Mouse (Mus musculus): ENCODE measurements around the gene Itga6. TPM values are rescaled to one million over a fixed set of nuclear protein-coding genes. Genes with fewer than 3 reads are reported as not detected.

The Itga6 gene
- polyA plus RNA-seq, 1 experiment, result 75.0 TPM

GRCm38 (mm10) chr2:71758591-71759531 lies 13.4 kb downstream of the Itga6 start:
- TF ChIP-seq GATA1 (IDR thresholded peaks at IDR 0.05; ENCODE audit: borderline replicate concordance, low read length), result no peak
- TF ChIP-seq FLI1 (IDR thresholded peaks at IDR 0.05; ENCODE audit: low read length), result no peak
- Histone ChIP-seq H3K4me3 (replicated peaks) (peak overlapping the region; percentile 56), H3K9me3 (peaks cover 8% of the 10 kb centered on the region), H3K4me1 (peaks cover 72% of the 10 kb centered on the region), H3K27me3 (replicated peaks) (no peaks in the 10 kb centered on the region), H3K36me3 (replicated peaks; ENCODE audit: low read length) (peaks cover 8% of the 10 kb centered on the region)

- Histone ChIP-seq H3K4me1 (peaks cover 72% of the 10 kb centered on the region), H3K9me3 (peaks cover 8% of the 10 kb centered on the region), H3K27me3 (replicated peaks) (no peaks in the 10 kb centered on the region), H3K36me3 (replicated peaks; ENCODE audit: low read length) (peaks cover 8% of the 10 kb centered on the region), H3K4me3 (replicated peaks) (no peak overlapping the region)
- no peak for TF ChIP-seq GATA1 (IDR thresholded peaks at IDR 0.05; ENCODE audit: borderline replicate concordance, low read length)
- TF ChIP-seq FLI1 (IDR thresholded peaks at IDR 0.05; ENCODE audit: low read length), result no peak
These were observed 14.7 kb downstream of the Itga6 start for GRCm38 (mm10) chr2:71760091-71760490.

- no peaks in the 10 kb centered on the region for H3K27me3 ChIP-seq (replicated peaks)
- peaks cover 8% of the 10 kb centered on the region for H3K9me3 ChIP-seq
- H3K4me3 ChIP-seq (replicated peaks), result no peak overlapping the region
- peaks cover 8% of the 10 kb centered on the region for H3K36me3 ChIP-seq (replicated peaks; ENCODE audit: low read length)
- peaks cover 72% of the 10 kb centered on the region for H3K4me1 ChIP-seq
- TF ChIP-seq GATA1 (IDR thresholded peaks at IDR 0.05; ENCODE audit: borderline replicate concordance, low read length), result no peak
- no peak for TF ChIP-seq FLI1 (IDR thresholded peaks at IDR 0.05; ENCODE audit: low read length)
These were observed 15.7 kb downstream of the Itga6 start for GRCm38 (mm10) chr2:71761081-71761480.

- H3K36me3 ChIP-seq (replicated peaks; ENCODE audit: low read length), result peaks cover 8% of the 10 kb centered on the region
- TF ChIP-seq GATA1 (IDR thresholded peaks at IDR 0.05; ENCODE audit: borderline replicate concordance, low read length) (no peak), FLI1 (IDR thresholded peaks at IDR 0.05; ENCODE audit: low read length) (no peak)
These were observed 19.1 kb downstream of the Itga6 start for GRCm38 (mm10) chr2:71764525-71764924.

GRCm38 (mm10) chr2:71764961-71765735 lies 19.7 kb downstream of the Itga6 start:
- H3K27me3 ChIP-seq (replicated peaks), result no peaks in the 10 kb centered on the region
- peaks cover 44% of the 10 kb centered on the region for H3K4me1 ChIP-seq
- H3K4me3 ChIP-seq (replicated peaks), result peak overlapping the region; percentile 20
- peaks cover 8% of the 10 kb centered on the region for H3K9me3 ChIP-seq
- H3K36me3 ChIP-seq (replicated peaks; ENCODE audit: low read length), result peaks cover 8% of the 10 kb centered on the region
- TF ChIP-seq GATA1 (IDR thresholded peaks at IDR 0.05; ENCODE audit: borderline replicate concordance, low read length) (no peak), FLI1 (IDR thresholded peaks at IDR 0.05; ENCODE audit: low read length) (no peak)

More at GRCm38 (mm10) chr2:71764525-71764924, 19.1 kb downstream of the Itga6 start:
- Histone ChIP-seq H3K27me3 (replicated peaks) (no peaks in the 10 kb centered on the region), H3K4me1 (peaks cover 46% of the 10 kb centered on the region), H3K9me3 (peaks cover 8% of the 10 kb centered on the region), H3K4me3 (replicated peaks) (peak overlapping the region; percentile 20)

GRCm38 (mm10) chr2:71766007-71766406 lies 20.6 kb downstream of the Itga6 start:
- peaks cover 52% of the 10 kb centered on the region for H3K4me1 ChIP-seq
- peaks cover 6% of the 10 kb centered on the region for H3K36me3 ChIP-seq (replicated peaks; ENCODE audit: low read length)
- H3K9me3 ChIP-seq, result peaks cover 5% of the 10 kb centered on the region
- no peak overlapping the region for H3K4me3 ChIP-seq (replicated peaks)
- no peaks in the 10 kb centered on the region for H3K27me3 ChIP-seq (replicated peaks)
- no peak for TF ChIP-seq FLI1 (IDR thresholded peaks at IDR 0.05; ENCODE audit: low read length)
- no peak for TF ChIP-seq GATA1 (IDR thresholded peaks at IDR 0.05; ENCODE audit: borderline replicate concordance, low read length)

GRCm38 (mm10) chr2:71767019-71767610 lies 21.7 kb downstream of the Itga6 start:
- no peak for TF ChIP-seq GATA1 (IDR thresholded peaks at IDR 0.05; ENCODE audit: borderline replicate concordance, low read length)
- no peak for TF ChIP-seq FLI1 (IDR thresholded peaks at IDR 0.05; ENCODE audit: low read length)
- Histone ChIP-seq H3K4me3 (replicated peaks) (no peak overlapping the region), H3K36me3 (replicated peaks; ENCODE audit: low read length) (no peaks in the 10 kb centered on the region), H3K9me3 (no peaks in the 10 kb centered on the region), H3K4me1 (peaks cover 62% of the 10 kb centered on the region), H3K27me3 (replicated peaks) (no peaks in the 10 kb centered on the region)

GRCm38 (mm10) chr2:71771762-71772161 lies 26.3 kb downstream of the Itga6 start:
- H3K36me3 ChIP-seq (replicated peaks; ENCODE audit: low read length), result no peaks in the 10 kb centered on the region
- H3K27me3 ChIP-seq (replicated peaks), result no peaks in the 10 kb centered on the region
- no peak overlapping the region for H3K4me3 ChIP-seq (replicated peaks)
- no peak for TF ChIP-seq GATA1 (IDR thresholded peaks at IDR 0.05; ENCODE audit: borderline replicate concordance, low read length)
- no peak for TF ChIP-seq FLI1 (IDR thresholded peaks at IDR 0.05; ENCODE audit: low read length)
- H3K9me3 ChIP-seq, result no peaks in the 10 kb centered on the region
- H3K4me1 ChIP-seq, result peaks cover 62% of the 10 kb centered on the region

- H3K36me3 ChIP-seq (replicated peaks; ENCODE audit: low read length), result no peaks in the 10 kb centered on the region
- H3K9me3 ChIP-seq, result no peaks in the 10 kb centered on the region
- no peak for TF ChIP-seq GATA1 (IDR thresholded peaks at IDR 0.05; ENCODE audit: borderline replicate concordance, low read length)
- no peak for TF ChIP-seq FLI1 (IDR thresholded peaks at IDR 0.05; ENCODE audit: low read length)
- H3K4me1 ChIP-seq, result peaks cover 66% of the 10 kb centered on the region
- H3K27me3 ChIP-seq (replicated peaks), result no peaks in the 10 kb centered on the region
- H3K4me3 ChIP-seq (replicated peaks), result no peak overlapping the region
These were observed 28.3 kb downstream of the Itga6 start for GRCm38 (mm10) chr2:71773714-71774113.
